Mouse (Mus musculus) embryonic fibroblast, embryonic 13.5 days (primary cell): Measurements from ENCODE around the gene Wdr25. TPM values are rescaled to one million over a fixed set of nuclear protein-coding genes. Genes with fewer than 3 reads are reported as not detected.

Experiments used
- H3K27ac ChIP-seq: 2 replicates; pipeline ENCODE4 v1.5.1; 2012; ENCODE audit warnings: low read length, control low read depth, inconsistent platforms; ENCODE audit not compliant: insufficient read depth
- H3K4me1 ChIP-seq: 2 replicates; pipeline ENCODE4 v1.6.1; 2011; ENCODE audit warnings: low read length; ENCODE audit not compliant: control insufficient read depth, insufficient read depth
- H3K4me3 ChIP-seq: 2 replicates; pipeline ENCODE4 v1.5.1; 2011; ENCODE audit warnings: mild to moderate bottlenecking, control low read depth, low read length; ENCODE audit not compliant: insufficient read depth
- CTCF ChIP-seq: IDR thresholded peaks from 2 replicates; pipeline ENCODE4 v1.5.1; 2011; ENCODE audit warnings: mild to moderate bottlenecking, control low read depth, low read length, moderate library complexity, borderline replicate concordance; ENCODE audit not compliant: insufficient read depth
- POLR2A ChIP-seq: IDR thresholded peaks from 2 replicates; pipeline ENCODE4 v1.6.1; 2011; ENCODE audit warnings: low read depth, mild to moderate bottlenecking, control low read depth, low read length, moderate library complexity
- polyA plus RNA-seq: library from polyadenylated mRNA; stranded (reverse); fragments of >200 nt; gene quantifications from 2 replicates; pipeline ENCODE4 v1.2.4, GENCODE M21; 2011; ENCODE audit warnings: low read depth; ENCODE audit not compliant: missing spikeins, insufficient read length

Wdr25 gene
- polyA plus RNA-seq, 1 experiment: 4.8 TPM

- Histone ChIP-seq H3K4me3 (no peak overlapping the region), H3K27ac (no peak overlapping the region), H3K4me1 (no peaks in the 10 kb centered on the region; the same call in 1 of the 2 replicates)
- no peak for TF ChIP-seq CTCF
- no peak for TF ChIP-seq POLR2A
Measured at GRCm38 (mm10) chr12:109069751-109070150, 176.3 kb downstream of the Wdr25 start.

GRCm38 (mm10) chr12:109071248-109071647, 177.8 kb downstream of the Wdr25 start:
- H3K27ac ChIP-seq: no peak overlapping the region
- no peak overlapping the region for H3K4me3 ChIP-seq
- no peaks in the 10 kb centered on the region; the same call in 1 of the 2 replicates for H3K4me1 ChIP-seq
- no peak for TF ChIP-seq CTCF
- no peak for TF ChIP-seq POLR2A

GRCm38 (mm10) chr12:109074106-109074505, 180.7 kb downstream of the Wdr25 start:
- Histone ChIP-seq H3K4me3 (no peak overlapping the region), H3K27ac (no peak overlapping the region), H3K4me1 (no peaks in the 10 kb centered on the region; the same call in 1 of the 2 replicates)
- TF ChIP-seq POLR2A (no peak), CTCF (no peak)

- Histone ChIP-seq H3K4me3 (no peak overlapping the region), H3K4me1 (no peaks in the 10 kb centered on the region; the same call in 1 of the 2 replicates), H3K27ac (no peak overlapping the region)
- TF ChIP-seq POLR2A: no peak
Measured at GRCm38 (mm10) chr12:109074777-109075285, 181.4 kb downstream of the Wdr25 start.

- H3K4me3 ChIP-seq: no peak overlapping the region
- TF ChIP-seq CTCF (no peak), POLR2A (no peak)
- H3K4me1 ChIP-seq: no peaks in the 10 kb centered on the region; the same call in 1 of the 2 replicates
- H3K27ac ChIP-seq: no peak overlapping the region
Measured at GRCm38 (mm10) chr12:109077036-109077435, 183.6 kb downstream of the Wdr25 start.

Other genes starting within 250 kb of the Wdr25 start
- gene Degs2, start 191.3 kb upstream of the Wdr25 start, polyA plus RNA-seq: not detected in 2 replicates
- 71.2 and 73.8 TPM in 2 replicates for gene Yy1, start 100.7 kb upstream of the Wdr25 start, polyA plus RNA-seq
- gene Slc25a29, start 57.7 kb upstream of the Wdr25 start, polyA plus RNA-seq: 1.5 and 1.6 TPM in 2 replicates
- gene Slc25a47, start 57.6 kb upstream of the Wdr25 start, polyA plus RNA-seq: 6.6 and 8.6 TPM in 2 replicates
- gene Wars, start 543 bp downstream of the Wdr25 start, polyA plus RNA-seq: 80.1 and 83.5 TPM in 2 replicates
- 6.9 and 10.5 TPM in 2 replicates for gene Begain, start 174.6 kb downstream of the Wdr25 start, polyA plus RNA-seq